Mouse (Mus musculus) frontal cortex, postnatal 25 days (tissue): ENCODE data around the gene Gprasp1.

ENCODE experiments used
- DNase-seq, 2 experiments: peaks; one replicate each; pipeline ENCODE4 v3.0.0; 2022; ENCODE audit warnings: low spot score in 2 of 2

Gene Gprasp1

GRCm38 (mm10) chrX:135837896-135838295, 95.4 kb downstream of the Gprasp1 start:
- DNase-seq = no peak

GRCm38 (mm10) chrX:135838521-135839360, 96.2 kb downstream of the Gprasp1 start, which contains the start of gene Gprasp2:
Gene Gprasp2, plus strand, starts transcription at chrX:135839034.
- DNase-seq = peak; percentile 21 to 29

- DNase-seq = peak in 1 of 2 experiments; percentile 7
These were observed 97.2 kb downstream of the Gprasp1 start for GRCm38 (mm10) chrX:135839397-135840391.
